Mouse (Mus musculus) heart, embryonic 15.5 days (tissue): ENCODE measurements at regions not wholly inside any gene's neighbourhood (a gene's known extent, or its start where the extent isn't known, plus 50 kb on each side); places are given as distances from the start of the nearest gene placed in this dataset.

Experiments
- ATAC-seq: fragments of 200-750 bp; cut with Nextera tagmentation; replicated peaks from 2 replicates; pipeline ENCODE4 v1.8.0; 2017; ENCODE audit warnings: low read depth, moderate TSS enrichment; ENCODE audit not compliant: insufficient number of reproducible peaks, insufficient read depth, low FRiP score
- H3K27ac ChIP-seq: fragments of 300-500 bp; sonication (generic); 2 replicates; pipeline ENCODE4 v1.5.1; 2015; ENCODE audit warnings: mild to moderate bottlenecking, inconsistent platforms
- H3K27me3 ChIP-seq: fragments of 300-500 bp; sonication (generic); 2 replicates; pipeline ENCODE4 v1.6.1; 2015; ENCODE audit warnings: inconsistent platforms
- H3K36me3 ChIP-seq: fragments of 300-500 bp; sonication (generic); 2 replicates; pipeline ENCODE4 v1.6.1; 2015; ENCODE audit warnings: mild to moderate bottlenecking, inconsistent platforms
- H3K4me1 ChIP-seq: fragments of 300-500 bp; sonication (generic); replicated peaks from 2 replicates; pipeline ENCODE4 v1.6.1; 2015; ENCODE audit warnings: inconsistent platforms
- H3K4me2 ChIP-seq: fragments of 300-500 bp; sonication (generic); 2 replicates; pipeline ENCODE4 v1.6.1; 2015; ENCODE audit warnings: inconsistent platforms, mild to moderate bottlenecking, moderate library complexity
- H3K4me3 ChIP-seq: fragments of 300-500 bp; sonication (generic); 2 replicates; pipeline ENCODE4 v1.5.1; 2015; ENCODE audit warnings: mild to moderate bottlenecking, inconsistent platforms
- H3K9ac ChIP-seq: fragments of 300-500 bp; sonication (generic); 2 replicates; pipeline ENCODE4 v1.6.1; 2015; ENCODE audit warnings: mild to moderate bottlenecking, inconsistent platforms
- H3K9me3 ChIP-seq: fragments of 300-500 bp; sonication (generic); replicated peaks from 2 replicates; pipeline ENCODE4 v1.6.1; 2016; ENCODE audit warnings: inconsistent platforms
- WGBS: fragments of 180-500 bp; shearing (Covaris S2); methylation state at CpG from one replicate; pipeline ENCODE4 v1.1.7; 2015; ENCODE audit warnings: mixed read lengths; 5-methylcytosine and 5-hydroxymethylcytosine counted together

GRCm38 (mm10) chr1:7457895-7458294, 2650.2 kb downstream of the Gm37988 start:
- no peak overlapping the region for H3K4me3 ChIP-seq
- no peak for ATAC-seq
- no peak overlapping the region for H3K27ac ChIP-seq
- no peak overlapping the region for H3K4me2 ChIP-seq
- no peaks in the 10 kb centered on the region for H3K27me3 ChIP-seq
- no peak overlapping the region for H3K9ac ChIP-seq
- H3K9me3 ChIP-seq, result no peaks in the 10 kb centered on the region
- no peaks in the 10 kb centered on the region for H3K4me1 ChIP-seq
- H3K36me3 ChIP-seq, result no peaks in the 10 kb centered on the region

- H3K9ac ChIP-seq, result no peak overlapping the region
- no peak overlapping the region for H3K4me2 ChIP-seq
- H3K36me3 ChIP-seq, result no peaks in the 10 kb centered on the region
- no peak overlapping the region for H3K27ac ChIP-seq
- H3K9me3 ChIP-seq, result no peaks in the 10 kb centered on the region
- no peaks in the 10 kb centered on the region for H3K27me3 ChIP-seq
- ATAC-seq, result no peak
- WGBS, result 87% methylated on average over 1 of the region's 1 CpGs
- H3K4me1 ChIP-seq, result no peaks in the 10 kb centered on the region
- H3K4me3 ChIP-seq, result no peak overlapping the region
Measured at GRCm38 (mm10) chr1:7494096-7494495, 2686.4 kb downstream of the Gm37988 start.

GRCm38 (mm10) chr1:7499042-7499441, 2691.3 kb downstream of the Gm37988 start:
- no peak overlapping the region for H3K27ac ChIP-seq
- no peaks in the 10 kb centered on the region for H3K36me3 ChIP-seq
- H3K27me3 ChIP-seq, result no peaks in the 10 kb centered on the region
- H3K9me3 ChIP-seq, result no peaks in the 10 kb centered on the region
- H3K9ac ChIP-seq, result no peak overlapping the region
- H3K4me3 ChIP-seq, result no peak overlapping the region
- H3K4me2 ChIP-seq, result no peak overlapping the region
- 65% methylated on average over 6 of the region's 6 CpGs for WGBS
- ATAC-seq, result no peak
- H3K4me1 ChIP-seq, result no peaks in the 10 kb centered on the region

- no peaks in the 10 kb centered on the region for H3K36me3 ChIP-seq
- H3K4me2 ChIP-seq, result no peak overlapping the region
- WGBS, result 83% methylated on average over 2 of the region's 2 CpGs
- H3K27me3 ChIP-seq, result no peaks in the 10 kb centered on the region
- H3K9ac ChIP-seq, result no peak overlapping the region
- H3K4me1 ChIP-seq, result no peaks in the 10 kb centered on the region
- no peak overlapping the region for H3K4me3 ChIP-seq
- no peak for ATAC-seq
- no peak overlapping the region for H3K27ac ChIP-seq
- no peaks in the 10 kb centered on the region for H3K9me3 ChIP-seq
Measured at GRCm38 (mm10) chr1:7502363-7502762, 2694.7 kb downstream of the Gm37988 start.

- Histone ChIP-seq H3K9me3 (no peaks in the 10 kb centered on the region), H3K4me2 (no peak overlapping the region), H3K9ac (no peak overlapping the region), H3K4me1 (no peaks in the 10 kb centered on the region), H3K27ac (no peak overlapping the region), H3K4me3 (no peak overlapping the region), H3K36me3 (no peaks in the 10 kb centered on the region), H3K27me3 (no peaks in the 10 kb centered on the region)
- 59% methylated on average over 8 of the region's 8 CpGs for WGBS
- no peak for ATAC-seq
Measured at GRCm38 (mm10) chr1:7518791-7519190, 2711.1 kb downstream of the Gm37988 start.

GRCm38 (mm10) chr1:7533506-7533905, 2725.8 kb downstream of the Gm37988 start:
- no peaks in the 10 kb centered on the region for H3K27me3 ChIP-seq
- no peaks in the 10 kb centered on the region for H3K36me3 ChIP-seq
- no peak overlapping the region for H3K4me3 ChIP-seq
- ATAC-seq, result no peak
- H3K9me3 ChIP-seq, result no peaks in the 10 kb centered on the region
- no peaks in the 10 kb centered on the region for H3K4me1 ChIP-seq
- no peak overlapping the region for H3K27ac ChIP-seq
- no peak overlapping the region for H3K9ac ChIP-seq
- H3K4me2 ChIP-seq, result no peak overlapping the region

- H3K27ac ChIP-seq, result no peak overlapping the region
- ATAC-seq, result no peak
Measured at GRCm38 (mm10) chr1:7535191-7535590, 2727.5 kb downstream of the Gm37988 start.

GRCm38 (mm10) chr1:7543492-7543891, 2735.8 kb downstream of the Gm37988 start:
- Histone ChIP-seq H3K4me1 (no peaks in the 10 kb centered on the region), H3K9me3 (no peaks in the 10 kb centered on the region), H3K36me3 (no peaks in the 10 kb centered on the region), H3K9ac (no peak overlapping the region), H3K4me2 (no peak overlapping the region), H3K27me3 (no peaks in the 10 kb centered on the region), H3K27ac (no peak overlapping the region), H3K4me3 (no peak overlapping the region)
- 23% methylated on average over 2 of the region's 2 CpGs for WGBS
- 0 out of 2 replicates have a peak, but pooled peaks have one; percentile 43 for ATAC-seq

More at GRCm38 (mm10) chr1:7535191-7535590, 2727.5 kb downstream of the Gm37988 start:
- no peak overlapping the region for H3K4me3 ChIP-seq
- no peaks in the 10 kb centered on the region for H3K4me1 ChIP-seq
- no peaks in the 10 kb centered on the region for H3K9me3 ChIP-seq
- H3K9ac ChIP-seq, result no peak overlapping the region
- no peak overlapping the region for H3K4me2 ChIP-seq
- H3K36me3 ChIP-seq, result no peaks in the 10 kb centered on the region
- H3K27me3 ChIP-seq, result no peaks in the 10 kb centered on the region

GRCm38 (mm10) chr1:7548261-7548660, 2740.6 kb downstream of the Gm37988 start:
- 66% methylated on average over 2 of the region's 2 CpGs for WGBS
- H3K4me3 ChIP-seq, result no peak overlapping the region
- no peak for ATAC-seq

GRCm38 (mm10) chr1:7574787-7575186, 2767.1 kb downstream of the Gm37988 start:
- H3K27me3 ChIP-seq, result no peaks in the 10 kb centered on the region
- H3K4me2 ChIP-seq, result no peak overlapping the region
- no peak overlapping the region for H3K9ac ChIP-seq
- ATAC-seq, result no peak
- H3K27ac ChIP-seq, result no peak overlapping the region
- H3K4me3 ChIP-seq, result no peak overlapping the region
- no peaks in the 10 kb centered on the region for H3K9me3 ChIP-seq
- no peaks in the 10 kb centered on the region for H3K4me1 ChIP-seq
- H3K36me3 ChIP-seq, result no peaks in the 10 kb centered on the region
- WGBS, result 80% methylated on average over 1 of the region's 1 CpGs

More at GRCm38 (mm10) chr1:7548261-7548660, 2740.6 kb downstream of the Gm37988 start:
- Histone ChIP-seq H3K9ac (no peak overlapping the region), H3K27ac (no peak overlapping the region), H3K27me3 (no peaks in the 10 kb centered on the region), H3K36me3 (no peaks in the 10 kb centered on the region), H3K4me1 (no peaks in the 10 kb centered on the region), H3K4me2 (no peak overlapping the region), H3K9me3 (no peaks in the 10 kb centered on the region)

- Histone ChIP-seq H3K9ac (no peak overlapping the region), H3K4me3 (no peak overlapping the region), H3K27me3 (no peaks in the 10 kb centered on the region), H3K36me3 (no peaks in the 10 kb centered on the region), H3K9me3 (no peaks in the 10 kb centered on the region), H3K4me2 (no peak overlapping the region), H3K27ac (no peak overlapping the region), H3K4me1 (no peaks in the 10 kb centered on the region)
- ATAC-seq, result no peak
- WGBS, result 68% methylated on average over 3 of the region's 3 CpGs
Measured at GRCm38 (mm10) chr1:7586409-7586808, 2778.7 kb downstream of the Gm37988 start.

- H3K27me3 ChIP-seq, result no peaks in the 10 kb centered on the region
- H3K27ac ChIP-seq, result no peak overlapping the region
- H3K36me3 ChIP-seq, result no peaks in the 10 kb centered on the region
- no peak overlapping the region for H3K9ac ChIP-seq
- no peaks in the 10 kb centered on the region for H3K9me3 ChIP-seq
- no peak overlapping the region for H3K4me3 ChIP-seq
- no peak for ATAC-seq
- no peak overlapping the region for H3K4me2 ChIP-seq
- H3K4me1 ChIP-seq, result no peaks in the 10 kb centered on the region
Measured at GRCm38 (mm10) chr1:7591327-7591726, 2783.6 kb downstream of the Gm37988 start.
